Mouse (Mus musculus): ENCODE measurements around the gene Ppat.

The Ppat gene

GRCm38 (mm10) chr5:76953794-76954193 lies 2.4 kb upstream of the Ppat start:
- H3K4me3 ChIP-seq (replicated peaks; ENCODE audit: low read length), result peak overlapping the region; percentile 98
- no peaks in the 10 kb centered on the region for H3K9me3 ChIP-seq (ENCODE audit: low read length)
- H3K27me3 ChIP-seq (ENCODE audit: insufficient read depth, low read length), result no peaks in the 10 kb centered on the region
- H3K36me3 ChIP-seq (ENCODE audit: insufficient read depth, low read length), result peaks cover 73% of the 10 kb centered on the region
- TF ChIP-seq NANOG (IDR thresholded peaks at IDR 0.05; ENCODE audit: borderline replicate concordance, low read length) (no peak), CTCF (conservative IDR thresholded peaks at IDR 0.05; ENCODE audit: low read length) (no peak), POU5F1 (IDR thresholded peaks at IDR 0.05; ENCODE audit: borderline replicate concordance, low read length) (no peak)
- H3K4me1 ChIP-seq (replicated peaks; ENCODE audit: low read depth, low read length), result peaks cover 78% of the 10 kb centered on the region

DNA sequence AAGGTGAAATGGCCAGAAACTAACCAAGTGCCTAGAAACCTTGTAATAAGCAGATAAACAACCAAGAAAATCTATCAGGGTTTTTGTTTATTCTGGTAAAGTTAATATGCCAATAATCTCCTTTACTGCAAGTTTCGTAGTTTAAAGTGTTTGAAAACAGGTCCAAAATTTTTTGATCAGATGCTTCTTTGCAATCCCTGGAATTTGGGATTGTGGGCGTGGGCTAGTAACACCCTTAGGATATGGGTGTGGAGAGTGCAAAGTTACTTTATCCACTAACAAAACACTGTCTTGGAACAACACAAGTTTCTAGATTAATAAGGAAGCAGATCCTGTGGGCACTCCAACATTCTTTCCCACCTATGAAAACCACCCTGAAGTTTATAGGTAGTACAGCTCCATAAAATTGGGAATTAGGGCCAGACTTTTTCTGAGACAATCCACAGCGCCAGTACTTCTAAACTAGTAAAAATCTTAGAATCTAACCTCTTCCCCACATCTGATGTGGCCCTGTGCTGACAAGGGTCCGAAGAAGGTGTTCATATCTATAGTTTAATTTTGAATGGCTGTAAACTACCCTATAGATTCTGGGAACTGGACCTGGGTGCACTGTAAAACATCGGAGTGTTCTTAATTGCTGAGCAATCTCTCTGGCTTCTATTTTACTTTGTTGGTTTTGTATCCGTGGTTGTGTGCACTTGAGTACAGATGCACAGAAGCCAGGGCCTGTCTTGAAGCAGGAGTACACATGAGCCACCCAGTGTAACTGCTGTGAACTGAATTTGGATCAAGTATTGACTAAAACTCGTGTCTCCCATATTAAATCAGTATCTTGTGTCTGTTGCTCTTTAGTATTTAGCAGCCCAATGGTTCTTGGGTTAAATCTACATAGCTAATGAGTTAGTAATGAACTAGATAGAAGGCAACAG lies 998 bp upstream of the Ppat start:
- TF ChIP-seq POU5F1 (IDR thresholded peaks at IDR 0.05; ENCODE audit: borderline replicate concordance, low read length) (no peak), NANOG (IDR thresholded peaks at IDR 0.05; ENCODE audit: borderline replicate concordance, low read length) (no peak), CTCF (conservative IDR thresholded peaks at IDR 0.05; ENCODE audit: low read length) (no peak)
- H3K4me3 ChIP-seq (replicated peaks; ENCODE audit: low read length), result peak overlapping the region; percentile 98
- peaks cover 73% of the 10 kb centered on the region for H3K36me3 ChIP-seq (ENCODE audit: insufficient read depth, low read length)
- H3K27me3 ChIP-seq (ENCODE audit: insufficient read depth, low read length), result no peaks in the 10 kb centered on the region
- H3K4me1 ChIP-seq (replicated peaks; ENCODE audit: low read depth, low read length), result peaks cover 78% of the 10 kb centered on the region
- H3K9me3 ChIP-seq (ENCODE audit: low read length), result no peaks in the 10 kb centered on the region

GRCm38 (mm10) chr5:76950343-76951105 lies 854 bp downstream of the Ppat start:
- TF ChIP-seq NANOG (IDR thresholded peaks at IDR 0.05; ENCODE audit: borderline replicate concordance, low read length) (no peak), POU5F1 (IDR thresholded peaks at IDR 0.05; ENCODE audit: borderline replicate concordance, low read length) (no peak), CTCF (conservative IDR thresholded peaks at IDR 0.05; ENCODE audit: low read length) (no peak)
- H3K4me3 ChIP-seq (replicated peaks; ENCODE audit: low read length), result peak overlapping the region; percentile 98

GRCm38 (mm10) chr5:76947758-76948157 lies 3.6 kb downstream of the Ppat start:
- no peaks in the 10 kb centered on the region for H3K27me3 ChIP-seq (ENCODE audit: insufficient read depth, low read length)
- peak overlapping the region; percentile 45 for H3K4me3 ChIP-seq (replicated peaks; ENCODE audit: low read length)
- no peaks in the 10 kb centered on the region for H3K9me3 ChIP-seq (ENCODE audit: low read length)
- H3K36me3 ChIP-seq (ENCODE audit: insufficient read depth, low read length), result peaks cover 57% of the 10 kb centered on the region
- TF ChIP-seq CTCF (conservative IDR thresholded peaks at IDR 0.05; ENCODE audit: low read length) (no peak), POU5F1 (IDR thresholded peaks at IDR 0.05; ENCODE audit: borderline replicate concordance, low read length) (no peak), NANOG (IDR thresholded peaks at IDR 0.05; ENCODE audit: borderline replicate concordance, low read length) (no peak)
- H3K4me1 ChIP-seq (replicated peaks; ENCODE audit: low read depth, low read length), result peaks cover 70% of the 10 kb centered on the region

More at GRCm38 (mm10) chr5:76950343-76951105, 854 bp downstream of the Ppat start:
- no peaks in the 10 kb centered on the region for H3K9me3 ChIP-seq (ENCODE audit: low read length)
- peaks cover 78% of the 10 kb centered on the region for H3K4me1 ChIP-seq (replicated peaks; ENCODE audit: low read depth, low read length)
- H3K36me3 ChIP-seq (ENCODE audit: insufficient read depth, low read length), result peaks cover 72% of the 10 kb centered on the region
- no peaks in the 10 kb centered on the region for H3K27me3 ChIP-seq (ENCODE audit: insufficient read depth, low read length)

- peaks cover 59% of the 10 kb centered on the region for H3K36me3 ChIP-seq (ENCODE audit: insufficient read depth, low read length)
- TF ChIP-seq CTCF (conservative IDR thresholded peaks at IDR 0.05; ENCODE audit: low read length) (no peak), NANOG (IDR thresholded peaks at IDR 0.05; ENCODE audit: borderline replicate concordance, low read length) (no peak), POU5F1 (IDR thresholded peaks at IDR 0.05; ENCODE audit: borderline replicate concordance, low read length) (no peak)
- H3K9me3 ChIP-seq (ENCODE audit: low read length), result no peaks in the 10 kb centered on the region
- peaks cover 72% of the 10 kb centered on the region for H3K4me1 ChIP-seq (replicated peaks; ENCODE audit: low read depth, low read length)
- H3K27me3 ChIP-seq (ENCODE audit: insufficient read depth, low read length), result no peaks in the 10 kb centered on the region
- no peak overlapping the region for H3K4me3 ChIP-seq (replicated peaks; ENCODE audit: low read length)
Measured at GRCm38 (mm10) chr5:76947142-76947541, 4.2 kb downstream of the Ppat start.

GRCm38 (mm10) chr5:76945678-76946033 lies 5.7 kb downstream of the Ppat start:
- H3K4me3 ChIP-seq (replicated peaks; ENCODE audit: low read length), result no peak overlapping the region
- H3K9me3 ChIP-seq (ENCODE audit: low read length), result no peaks in the 10 kb centered on the region
- TF ChIP-seq CTCF (conservative IDR thresholded peaks at IDR 0.05; ENCODE audit: low read length) (no peak), POU5F1 (IDR thresholded peaks at IDR 0.05; ENCODE audit: borderline replicate concordance, low read length) (no peak), NANOG (IDR thresholded peaks at IDR 0.05; ENCODE audit: borderline replicate concordance, low read length) (no peak)
- H3K4me1 ChIP-seq (replicated peaks; ENCODE audit: low read depth, low read length), result peaks cover 86% of the 10 kb centered on the region
- peaks cover 68% of the 10 kb centered on the region for H3K36me3 ChIP-seq (ENCODE audit: insufficient read depth, low read length)
- no peaks in the 10 kb centered on the region for H3K27me3 ChIP-seq (ENCODE audit: insufficient read depth, low read length)

- no peak overlapping the region for H3K4me3 ChIP-seq (replicated peaks; ENCODE audit: low read length)
- H3K27me3 ChIP-seq (ENCODE audit: insufficient read depth, low read length), result no peaks in the 10 kb centered on the region
- TF ChIP-seq CTCF (conservative IDR thresholded peaks at IDR 0.05; ENCODE audit: low read length) (no peak), POU5F1 (IDR thresholded peaks at IDR 0.05; ENCODE audit: borderline replicate concordance, low read length) (no peak), NANOG (IDR thresholded peaks at IDR 0.05; ENCODE audit: borderline replicate concordance, low read length) (no peak)
- H3K36me3 ChIP-seq (ENCODE audit: insufficient read depth, low read length), result peaks cover 73% of the 10 kb centered on the region
- H3K9me3 ChIP-seq (ENCODE audit: low read length), result no peaks in the 10 kb centered on the region
- peaks cover 91% of the 10 kb centered on the region for H3K4me1 ChIP-seq (replicated peaks; ENCODE audit: low read depth, low read length)
Measured at GRCm38 (mm10) chr5:76944965-76945677, 6.3 kb downstream of the Ppat start.

DNA sequence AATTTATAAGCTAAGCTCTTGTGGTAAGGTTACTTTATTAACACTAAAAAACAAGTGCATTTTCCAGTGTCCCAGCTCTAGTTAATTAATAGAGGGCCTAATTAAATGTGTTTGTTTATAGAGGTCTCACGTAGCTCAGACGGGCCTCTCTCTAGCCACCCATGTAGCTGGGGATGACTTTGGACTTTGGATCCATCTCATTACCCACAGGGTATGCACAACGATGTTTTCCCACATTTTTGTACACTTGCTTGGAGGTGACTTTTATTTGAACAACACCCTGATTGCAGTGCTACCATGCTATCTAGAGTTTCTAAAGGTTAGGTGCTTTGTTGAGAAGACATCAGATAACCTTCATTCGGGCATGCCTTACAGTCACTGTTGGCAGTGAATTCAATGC lies 8.9 kb downstream of the Ppat start:
- Histone ChIP-seq H3K4me3 (replicated peaks; ENCODE audit: low read length) (no peak overlapping the region), H3K36me3 (ENCODE audit: insufficient read depth, low read length) (peaks cover 60% of the 10 kb centered on the region), H3K27me3 (ENCODE audit: insufficient read depth, low read length) (no peaks in the 10 kb centered on the region), H3K9me3 (ENCODE audit: low read length) (no peaks in the 10 kb centered on the region), H3K4me1 (replicated peaks; ENCODE audit: low read depth, low read length) (peaks cover 72% of the 10 kb centered on the region)
- TF ChIP-seq POU5F1 (IDR thresholded peaks at IDR 0.05; ENCODE audit: borderline replicate concordance, low read length) (no peak), CTCF (conservative IDR thresholded peaks at IDR 0.05; ENCODE audit: low read length) (no peak), NANOG (IDR thresholded peaks at IDR 0.05; ENCODE audit: borderline replicate concordance, low read length) (no peak)
